Mouse (Mus musculus) ES-Bruce4 (cell line): ENCODE measurements at regions not wholly inside any gene's neighbourhood (a gene's known extent, or its start where the extent isn't known, plus 50 kb on each side); places are given as distances from the start of the nearest gene placed in this dataset.

Experiments used
- CTCF ChIP-seq: IDR thresholded peaks from one replicate; pipeline ENCODE4 v1.8.1; 2011; ENCODE audit warnings: low read depth, low read length
- EP300 ChIP-seq: IDR thresholded peaks from 2 replicates; pipeline ENCODE4 v1.6.1; 2011; ENCODE audit warnings: low read depth, low read length; ENCODE audit not compliant: insufficient read depth
- POLR2A ChIP-seq: IDR thresholded peaks from one replicate; pipeline ENCODE4 v1.8.1; 2011; ENCODE audit warnings: low read length; ENCODE audit not compliant: insufficient read depth

- TF ChIP-seq CTCF (no peak), POLR2A (no peak), EP300 (no peak)
These were observed 251.6 kb downstream of the Hs3st3b1 start for GRCm38 (mm10) chr11:63670477-63670876.
